Mouse (Mus musculus): ENCODE measurements around the gene Ankrd33b. TPM values are rescaled to one million over a fixed set of nuclear protein-coding genes. Genes with fewer than 3 reads are reported as not detected.

The Ankrd33b gene
- total and polyA plus RNA-seq, 2 experiments from 2014 or later, result 1.6 TPM

GRCm38 (mm10) chr15:31273509-31273908, 94.0 kb downstream of the Ankrd33b start:
- Histone ChIP-seq H3K4me1 (ENCODE audit: insufficient read depth, low read length) (peaks cover 4% of the 10 kb centered on the region; the same call in 1 of the 2 replicates), H3K9ac (replicated peaks; ENCODE audit: low read length) (no peak overlapping the region), H3K4me2 (ENCODE audit: low read depth, low read length) (no peak overlapping the region), H3K36me3 (ENCODE audit: insufficient read depth, low read length) (no peaks in the 10 kb centered on the region), H3K27me3 (ENCODE audit: insufficient read depth, low read length) (no peaks in the 10 kb centered on the region), H3K4me3 (ENCODE audit: low read length) (no peak overlapping the region), H3K27ac (no peak overlapping the region), H3K9me3 (ENCODE audit: low read length) (no peaks in the 10 kb centered on the region)
- ATAC-seq, result no peak
- DNase-seq (ENCODE audit: low spot score), result no peak
- no peak for TF ChIP-seq CTCF (IDR thresholded peaks at IDR 0.05; ENCODE audit: low read depth)
- 83% methylated on average over 10 of the region's 10 CpGs for WGBS

DNA sequence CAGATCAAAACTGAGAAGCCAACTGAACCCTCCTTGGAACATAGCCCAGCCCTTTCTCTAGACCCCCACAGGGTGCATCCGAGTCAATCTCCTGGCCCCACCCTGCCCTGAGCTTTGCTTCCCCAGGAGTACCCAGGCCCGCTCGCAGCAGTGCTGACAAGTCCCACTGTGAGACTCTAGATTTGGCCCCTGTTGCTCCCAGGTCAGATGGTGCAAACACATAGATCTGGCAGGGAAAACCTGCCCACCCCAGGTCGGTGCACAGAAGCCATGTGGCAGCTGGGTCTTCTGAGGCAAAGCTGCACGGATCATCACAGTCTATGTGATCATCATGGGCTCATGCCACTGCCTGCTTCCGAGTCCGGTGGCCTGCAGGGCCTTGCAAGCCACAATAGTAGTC, 94.8 kb downstream of the Ankrd33b start:
- DNase-seq (ENCODE audit: low spot score) (no peak), ATAC-seq (peak; percentile 67)
- Histone ChIP-seq H3K36me3 (ENCODE audit: insufficient read depth, low read length) (no peaks in the 10 kb centered on the region), H3K9me3 (ENCODE audit: low read length) (no peaks in the 10 kb centered on the region), H3K4me1 (ENCODE audit: insufficient read depth, low read length) (no peaks in the 10 kb centered on the region), H3K9ac (replicated peaks; ENCODE audit: low read length) (no peak overlapping the region), H3K27ac (no peak overlapping the region), H3K27me3 (ENCODE audit: insufficient read depth, low read length) (no peaks in the 10 kb centered on the region), H3K4me3 (ENCODE audit: low read length) (no peak overlapping the region), H3K4me2 (ENCODE audit: low read depth, low read length) (no peak overlapping the region)
- no peak for TF ChIP-seq CTCF (IDR thresholded peaks at IDR 0.05; ENCODE audit: low read depth)
- 54% methylated on average over 7 of the region's 7 CpGs for WGBS

DNA sequence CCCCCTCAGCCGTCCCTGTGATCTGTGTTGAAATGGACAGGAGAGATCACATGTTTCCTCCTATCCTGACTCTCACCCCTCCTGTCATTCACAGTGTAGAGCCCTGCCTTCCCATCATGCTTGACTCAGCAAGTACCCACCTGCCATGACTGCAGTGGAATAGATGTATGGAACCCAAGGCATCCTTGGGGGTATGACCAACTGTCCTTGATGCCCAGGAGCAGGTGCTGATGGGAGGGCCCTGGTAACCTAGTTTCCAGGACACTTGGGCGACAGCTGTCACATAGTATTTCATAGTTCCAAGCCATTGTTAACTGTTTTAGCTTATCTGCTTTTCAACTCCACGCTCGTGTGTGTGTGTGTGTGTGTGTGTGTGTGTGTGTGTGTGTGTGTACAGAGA, 98.0 kb downstream of the Ankrd33b start:
- no peak overlapping the region for H3K4me3 ChIP-seq (ENCODE audit: low read length)
- H3K27ac ChIP-seq, result no peak overlapping the region
- no peak overlapping the region for H3K4me2 ChIP-seq (ENCODE audit: low read depth, low read length)
- no peak overlapping the region for H3K9ac ChIP-seq (replicated peaks; ENCODE audit: low read length)
- no peaks in the 10 kb centered on the region for H3K9me3 ChIP-seq (ENCODE audit: low read length)
- H3K4me1 ChIP-seq (ENCODE audit: insufficient read depth, low read length), result no peaks in the 10 kb centered on the region
- TF ChIP-seq CTCF (IDR thresholded peaks at IDR 0.05; ENCODE audit: low read depth), result no peak
- no peaks in the 10 kb centered on the region for H3K36me3 ChIP-seq (ENCODE audit: insufficient read depth, low read length)
- ATAC-seq, result no peak
- no peaks in the 10 kb centered on the region for H3K27me3 ChIP-seq (ENCODE audit: insufficient read depth, low read length)
- 85% methylated on average over 4 of the region's 4 CpGs for WGBS
- DNase-seq (ENCODE audit: low spot score), result no peak

DNA sequence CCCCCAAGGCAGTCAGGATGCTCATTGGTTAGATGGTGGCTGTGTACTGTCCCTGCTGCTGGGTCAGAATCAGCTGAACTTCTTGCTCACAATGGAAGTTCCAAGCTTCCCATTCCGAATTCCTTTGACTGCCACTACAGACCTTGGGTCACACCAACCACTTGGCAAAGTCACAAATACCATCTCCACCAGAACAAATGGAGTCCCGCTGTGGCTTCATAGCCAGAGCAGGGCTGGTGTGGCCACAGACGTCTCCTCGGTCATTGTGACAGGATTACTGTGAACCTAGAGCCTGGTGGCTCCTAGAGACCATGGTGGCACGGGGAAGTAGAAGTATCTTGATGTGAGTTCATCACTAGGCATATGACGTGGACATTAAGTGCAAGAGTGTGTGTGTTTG, 99.4 kb downstream of the Ankrd33b start:
- no peaks in the 10 kb centered on the region for H3K9me3 ChIP-seq (ENCODE audit: low read length)
- H3K4me3 ChIP-seq (ENCODE audit: low read length), result no peak overlapping the region
- H3K36me3 ChIP-seq (ENCODE audit: insufficient read depth, low read length), result no peaks in the 10 kb centered on the region
- TF ChIP-seq CTCF (IDR thresholded peaks at IDR 0.05; ENCODE audit: low read depth), result no peak
- 65% methylated on average over 6 of the region's 6 CpGs for WGBS
- no peak for DNase-seq (ENCODE audit: low spot score)
- H3K9ac ChIP-seq (replicated peaks; ENCODE audit: low read length), result no peak overlapping the region
- H3K27me3 ChIP-seq (ENCODE audit: insufficient read depth, low read length), result no peaks in the 10 kb centered on the region
- H3K27ac ChIP-seq, result no peak overlapping the region
- no peak for ATAC-seq
- no peak overlapping the region for H3K4me2 ChIP-seq (ENCODE audit: low read depth, low read length)
- no peaks in the 10 kb centered on the region for H3K4me1 ChIP-seq (ENCODE audit: insufficient read depth, low read length)

DNA sequence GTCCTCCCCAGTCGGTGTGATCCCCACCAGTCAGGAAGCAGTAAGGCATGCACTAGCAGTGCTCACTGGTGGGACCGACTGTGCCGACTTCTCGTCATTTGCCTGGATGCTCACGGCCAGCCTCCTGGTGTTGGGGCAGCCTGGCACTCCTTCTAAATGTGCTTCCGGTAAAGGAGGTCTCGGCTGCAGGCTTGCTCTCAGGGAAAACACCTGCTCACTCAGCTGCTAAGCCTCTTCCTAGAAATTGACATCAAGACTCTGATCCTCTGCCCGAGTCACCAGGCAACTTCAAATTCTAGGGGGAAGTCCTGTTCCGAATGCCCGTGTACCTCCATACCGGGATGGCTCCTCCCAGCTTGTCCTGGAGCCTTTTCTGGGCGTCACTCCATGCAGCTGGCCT, 101.7 kb downstream of the Ankrd33b start:
- Histone ChIP-seq H3K4me2 (ENCODE audit: low read depth, low read length) (no peak overlapping the region), H3K36me3 (ENCODE audit: insufficient read depth, low read length) (no peaks in the 10 kb centered on the region), H3K27me3 (ENCODE audit: insufficient read depth, low read length) (no peaks in the 10 kb centered on the region), H3K4me1 (ENCODE audit: insufficient read depth, low read length) (no peaks in the 10 kb centered on the region), H3K27ac (no peak overlapping the region), H3K9ac (replicated peaks; ENCODE audit: low read length) (no peak overlapping the region), H3K4me3 (ENCODE audit: low read length) (no peak overlapping the region), H3K9me3 (ENCODE audit: low read length) (no peaks in the 10 kb centered on the region)
- TF ChIP-seq CTCF (IDR thresholded peaks at IDR 0.05; ENCODE audit: low read depth), result no peak
- ATAC-seq, result no peak
- DNase-seq (ENCODE audit: low spot score), result no peak
- 77% methylated on average over 12 of the region's 12 CpGs for WGBS

DNA sequence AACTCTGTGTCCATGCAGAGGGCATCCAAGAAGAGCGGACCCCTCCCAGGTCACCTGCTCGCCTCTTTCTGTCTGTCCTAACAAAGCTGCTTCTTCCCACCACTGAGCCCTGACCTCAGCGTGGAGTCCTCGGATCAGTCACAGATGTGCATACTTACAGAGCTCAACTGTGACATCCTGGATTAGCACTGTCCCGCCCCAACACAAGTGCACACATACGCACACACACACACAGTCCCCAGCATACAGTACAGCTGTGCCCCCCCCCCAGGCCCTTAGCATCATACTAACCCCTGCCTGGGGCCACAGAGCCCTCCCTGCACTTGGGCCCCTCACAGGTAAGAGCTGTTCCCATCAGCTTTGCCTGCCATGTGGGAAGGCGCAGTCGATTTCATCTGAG, 102.1 kb downstream of the Ankrd33b start:
- WGBS, result 91% methylated on average over 8 of the region's 8 CpGs
- DNase-seq (ENCODE audit: low spot score) (no peak), ATAC-seq (peak; percentile 33; the same call in 1 of the 2 replicates)
- H3K4me2 ChIP-seq (ENCODE audit: low read depth, low read length), result no peak overlapping the region
- no peak overlapping the region for H3K9ac ChIP-seq (replicated peaks; ENCODE audit: low read length)
- no peaks in the 10 kb centered on the region for H3K4me1 ChIP-seq (ENCODE audit: insufficient read depth, low read length)
- no peaks in the 10 kb centered on the region for H3K9me3 ChIP-seq (ENCODE audit: low read length)
- no peaks in the 10 kb centered on the region for H3K36me3 ChIP-seq (ENCODE audit: insufficient read depth, low read length)
- H3K27ac ChIP-seq, result no peak overlapping the region
- no peak overlapping the region for H3K4me3 ChIP-seq (ENCODE audit: low read length)
- no peak for TF ChIP-seq CTCF (IDR thresholded peaks at IDR 0.05; ENCODE audit: low read depth)
- no peaks in the 10 kb centered on the region for H3K27me3 ChIP-seq (ENCODE audit: insufficient read depth, low read length)

- TF ChIP-seq CTCF (IDR thresholded peaks at IDR 0.05; ENCODE audit: low read depth), result peak; percentile 100
- no peaks in the 10 kb centered on the region for H3K9me3 ChIP-seq (ENCODE audit: low read length)
- no peaks in the 10 kb centered on the region for H3K4me1 ChIP-seq (ENCODE audit: insufficient read depth, low read length)
- WGBS, result 27% methylated on average over 6 of the region's 6 CpGs
- H3K4me3 ChIP-seq (ENCODE audit: low read length), result no peak overlapping the region
- no peaks in the 10 kb centered on the region for H3K27me3 ChIP-seq (ENCODE audit: insufficient read depth, low read length)
- H3K9ac ChIP-seq (replicated peaks; ENCODE audit: low read length), result no peak overlapping the region
- peak; percentile 91 for ATAC-seq
- no peak overlapping the region for H3K4me2 ChIP-seq (ENCODE audit: low read depth, low read length)
- DNase-seq (ENCODE audit: low spot score), result peak; percentile 93
- no peaks in the 10 kb centered on the region for H3K36me3 ChIP-seq (ENCODE audit: insufficient read depth, low read length)
- no peak overlapping the region for H3K27ac ChIP-seq
Measured at GRCm38 (mm10) chr15:31264827-31265226, 102.7 kb downstream of the Ankrd33b start.

All from hindbrain, postnatal 0 days (tissue).